Comparison of ENCODE assay signal across 16 mouse cellular contexts in the genomic region with DNA sequence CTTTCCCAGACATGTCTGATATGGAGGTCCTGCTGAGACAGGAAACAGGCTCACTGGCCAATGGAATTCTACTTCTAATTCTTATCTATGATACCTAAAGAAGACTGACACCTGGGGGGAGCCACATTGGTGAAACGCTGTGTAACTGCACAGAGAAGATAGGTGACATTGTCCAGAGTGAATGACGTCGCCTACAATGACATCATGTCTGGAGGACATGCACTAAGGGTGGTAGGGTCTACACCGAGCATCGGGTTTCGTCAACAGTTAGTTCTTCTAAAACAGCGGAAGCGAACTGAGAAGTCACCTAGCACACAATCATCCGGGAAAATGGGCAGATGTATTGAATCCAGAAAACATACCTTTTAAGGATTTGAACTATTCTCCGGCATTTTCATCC.
"Had no signal": no experiment of that assay in that cellular context is flagged by ENCODE, and none has a peak within 500 bp of the region (broad histone marks: within the 10 kb centered on the region; RNA-seq: fewer than 3 reads in every experiment).

No protein-coding gene starts in this region.

- H3K4me2 ChIP-seq: limb, embryonic 12.5 days; limb, embryonic 15.5 days; liver, embryonic 11.5 days; lung, embryonic 14.5 days; midbrain, embryonic 12.5 days; midbrain, embryonic 15.5 days; neural tube, embryonic 13.5 days had no signal

- H3K27ac ChIP-seq: limb, embryonic 12.5 days; limb, embryonic 15.5 days; liver, embryonic 14.5 days; macrophage; midbrain, embryonic 12.5 days; midbrain, embryonic 15.5 days; neural tube, embryonic 13.5 days; stomach, embryonic 15.5 days had no signal

- DNase-seq: kidney, postnatal 4 days; left cerebral cortex, postnatal 4 days; liver, postnatal 0 days; right cerebral cortex, postnatal 25 days; spleen, adult 18-20 months; thymus, postnatal 25 days had no signal

- H3K27me3 ChIP-seq: limb, embryonic 12.5 days; limb, embryonic 15.5 days; midbrain, embryonic 12.5 days; midbrain, embryonic 15.5 days; stomach, embryonic 15.5 days had no signal

- H3K9ac ChIP-seq: limb, embryonic 12.5 days; limb, embryonic 15.5 days; liver, embryonic 14.5 days; liver, postnatal 0 days; lung, embryonic 14.5 days; midbrain, embryonic 12.5 days; midbrain, embryonic 15.5 days; neural tube, embryonic 13.5 days; stomach, embryonic 15.5 days had no signal

- H3K4me3 ChIP-seq: limb, embryonic 12.5 days; limb, embryonic 15.5 days; midbrain, embryonic 12.5 days; midbrain, embryonic 15.5 days; neural tube, embryonic 13.5 days; stomach, embryonic 15.5 days had no signal

- H3K36me3 ChIP-seq: limb, embryonic 12.5 days; limb, embryonic 15.5 days; midbrain, embryonic 12.5 days; midbrain, embryonic 15.5 days; neural tube, embryonic 13.5 days; stomach, embryonic 15.5 days had no signal

- H3K4me1 ChIP-seq: midbrain, embryonic 15.5 days; stomach, embryonic 15.5 days had no signal

- H3K9me3 ChIP-seq: limb, embryonic 12.5 days; limb, embryonic 15.5 days; midbrain, embryonic 12.5 days; midbrain, embryonic 15.5 days; neural tube, embryonic 13.5 days; stomach, embryonic 15.5 days had no signal

- ATAC-seq: liver, postnatal 0 days; midbrain, embryonic 15.5 days had no signal
